Comparison of ENCODE assay signal across 13 mouse cellular contexts in genomic region chr14:117841797-117842553, GRCm38 (mm10).
DNase-seq lines count a peak whose midpoint lies in the region; ATAC-seq and TF ChIP-seq lines count a peak whose summit lies in the region.
"Had no signal": no experiment of that assay in that cellular context is flagged by ENCODE, and none has a peak within 500 bp of the region (broad histone marks: within the 10 kb centered on the region; RNA-seq: fewer than 3 reads in every experiment).

No protein-coding gene starts in this region.

- no peak for ATAC-seq in heart, embryonic 11.5 days (replicated peaks; ENCODE audit: insufficient number of reproducible peaks, low FRiP score, low TSS enrichment)
- ATAC-seq in lung, embryonic 16.5 days (ENCODE audit: low read depth): peak; percentile 72; the same call in 1 of the 2 replicates
- ATAC-seq in CD4-positive, CD25-positive, alpha-beta regulatory T cell, adult 4 months: no peak

- H3K4me2 ChIP-seq in heart, embryonic 11.5 days: no peak overlapping the region
- H3K4me2 ChIP-seq in lung, embryonic 16.5 days (ENCODE audit: low read depth, low read length): no peak overlapping the region
- H3K4me2 ChIP-seq: embryonic facial prominence, embryonic 15.5 days; limb, embryonic 15.5 days; midbrain, embryonic 12.5 days had no signal

- H3K4me1 ChIP-seq in heart, embryonic 11.5 days (ENCODE audit: control insufficient read depth, insufficient read depth, low read length): no peaks in the 10 kb centered on the region
- H3K4me1 ChIP-seq in lung, embryonic 16.5 days (replicated peaks; ENCODE audit: control insufficient read depth, insufficient read depth, low read length): peaks cover 4% of the 10 kb centered on the region; the same call in 1 of the 2 replicates
- H3K4me1 ChIP-seq: embryonic facial prominence, embryonic 15.5 days; limb, embryonic 15.5 days; midbrain, embryonic 12.5 days had no signal

- no peak for TF ChIP-seq POLR2A in brain, embryonic 14.5 days (IDR thresholded peaks at IDR 0.05; ENCODE audit: borderline replicate concordance, extremely low read depth, insufficient read depth, insufficient read length, poor library complexity, severe bottlenecking)

- WGBS in heart, embryonic 11.5 days (ENCODE audit: insufficient replicate concordance): 71% methylated on average over 14 of the region's 14 CpGs
- 48% methylated on average over 14 of the region's 14 CpGs for WGBS in lung, embryonic 16.5 days

- TF ChIP-seq CTCF in brain, embryonic 14.5 days (IDR thresholded peaks at IDR 0.05; ENCODE audit: borderline replicate concordance, extremely low read depth, insufficient read depth, insufficient read length): no peak

- H3K27me3 ChIP-seq in heart, embryonic 11.5 days (ENCODE audit: control insufficient read depth, insufficient read depth, low read length): no peaks in the 10 kb centered on the region
- no peaks in the 10 kb centered on the region for H3K27me3 ChIP-seq in lung, embryonic 16.5 days (ENCODE audit: control insufficient read depth, insufficient read depth, low read depth, low read length)
- H3K27me3 ChIP-seq: embryonic facial prominence, embryonic 15.5 days; limb, embryonic 15.5 days; midbrain, embryonic 12.5 days had no signal

- H3K9ac ChIP-seq in heart, embryonic 11.5 days (ENCODE audit: low read depth, low read length): no peak overlapping the region
- no peak overlapping the region for H3K9ac ChIP-seq in lung, embryonic 16.5 days (ENCODE audit: low read length)
- H3K9ac ChIP-seq: embryonic facial prominence, embryonic 15.5 days; limb, embryonic 15.5 days; midbrain, embryonic 12.5 days had no signal

- no peaks in the 10 kb centered on the region for H3K36me3 ChIP-seq in heart, embryonic 11.5 days (ENCODE audit: control insufficient read depth, insufficient read depth, low read length)
- H3K36me3 ChIP-seq in lung, embryonic 16.5 days (ENCODE audit: control insufficient read depth, insufficient read depth, low read length): no peaks in the 10 kb centered on the region
- H3K36me3 ChIP-seq: embryonic facial prominence, embryonic 15.5 days; limb, embryonic 15.5 days; midbrain, embryonic 12.5 days had no signal

- H3K4me3 ChIP-seq in heart, embryonic 11.5 days (ENCODE audit: low read depth, low read length): no peak overlapping the region
- no peak overlapping the region for H3K4me3 ChIP-seq in lung, embryonic 16.5 days (ENCODE audit: low read length)
- H3K4me3 ChIP-seq: embryonic facial prominence, embryonic 15.5 days; limb, embryonic 15.5 days; midbrain, embryonic 12.5 days had no signal

- H3K9me3 ChIP-seq in heart, embryonic 11.5 days (replicated peaks; ENCODE audit: control insufficient read depth, low read length): no peaks in the 10 kb centered on the region
- no peaks in the 10 kb centered on the region for H3K9me3 ChIP-seq in lung, embryonic 16.5 days (ENCODE audit: control insufficient read depth, low read length)
- H3K9me3 ChIP-seq: embryonic facial prominence, embryonic 15.5 days; limb, embryonic 15.5 days; midbrain, embryonic 12.5 days had no signal

- no peak overlapping the region for H3K27ac ChIP-seq in heart, embryonic 11.5 days (ENCODE audit: low read depth, low read length)
- no peak overlapping the region for H3K27ac ChIP-seq in lung, embryonic 16.5 days (ENCODE audit: low read length)
- H3K27ac ChIP-seq: embryonic facial prominence, embryonic 15.5 days; limb, embryonic 15.5 days; midbrain, embryonic 12.5 days had no signal

- intact Hi-C loops in gastrocnemius, postnatal 14 days (cut with DNase I; ENCODE audit: low total_unique reads): no loop called here

- peak; percentile 41 for DNase-seq in heart, adult 8-10 months (ENCODE audit: low spot score)
- no peak for DNase-seq in lung, adult 18-20 months
- DNase-seq in brain, embryonic 14.5 days (ENCODE audit: low read depth): peak; percentile 38
- DNase-seq in retina, postnatal 1 day: peak; percentile 34
- no peak for DNase-seq in gastrocnemius, postnatal 14 days
- DNase-seq: cerebellum, adult 8-10 months; right cerebral cortex, adult 18-20 months had no signal

Comparison
In these comparisons a context has a peak if more than half of its experiments do, and no peak if none do; other contexts are left out.
1. DNase-seq: peak in heart, adult 8-10 months (single experiment), brain, embryonic 14.5 days (single experiment) and retina, postnatal 1 day (single experiment); none in lung, adult 18-20 months (0 of 2) and gastrocnemius, postnatal 14 days (single experiment).